Mouse (Mus musculus): ENCODE measurements around the gene Cstf1.

- TF ChIP-seq POLR2AphosphoS2 (IDR thresholded peaks at IDR 0.05; ENCODE audit: low read depth, low read length) (no peak), ZC3H11A (IDR thresholded peaks at IDR 0.05; ENCODE audit: low read depth, low read length) (no peak), CTCF (conservative IDR thresholded peaks at IDR 0.05 in 1 of 2, IDR thresholded peaks at IDR 0.05 in 1 of 2; ENCODE audit: low read depth in 2 of 2, low read length in 2 of 2) (no peak), POLR2A (IDR thresholded peaks at IDR 0.05; ENCODE audit: low read depth, low read length) (no peak), ETS1 (conservative IDR thresholded peaks at IDR 0.05; ENCODE audit: low read depth, low read length) (no peak), EP300 (IDR thresholded peaks at IDR 0.05; ENCODE audit: low read length) (no peak), KAT2A (IDR thresholded peaks at IDR 0.05; ENCODE audit: insufficient replicate concordance, low read length) (no peak), TBP (conservative IDR thresholded peaks at IDR 0.05; ENCODE audit: low read depth, low read length) (no peak), JUND (conservative IDR thresholded peaks at IDR 0.05; ENCODE audit: low read depth, low read length) (no peak), ZNF384 (IDR thresholded peaks at IDR 0.05; ENCODE audit: low read depth, low read length) (no peak)
Measured at GRCm38 (mm10) chr2:172349776-172350175, 20.7 kb upstream of the Cstf1 start.
